Mouse (Mus musculus) myocyte (in vitro differentiated cells): Measurements from ENCODE around the gene Vwa5b1.

ENCODE experiments used
- MYOG ChIP-seq, 3 experiments: IDR thresholded peaks; one replicate each; pipeline ENCODE4 v1.6.1; 2011; ENCODE audit warnings: control low read depth in 2 of 3, low read depth in 2 of 3, mild to moderate bottlenecking in 2 of 3; ENCODE audit not compliant: insufficient read length in 2 of 3, control insufficient read depth in 1 of 3, insufficient read depth in 1 of 3
- TCF3 ChIP-seq: IDR thresholded peaks from one replicate; pipeline ENCODE4 v1.6.1; 2011; ENCODE audit warnings: low read depth, control low read depth; ENCODE audit not compliant: insufficient read length

- TF ChIP-seq MYOG (IDR thresholded peaks at IDR 0.05; ENCODE audit: control insufficient read depth in 1 of 3, insufficient read depth in 1 of 3, insufficient read length in 2 of 3, low read depth in 2 of 3) (no peak), TCF3 (no peak)
These were observed 59.0 kb downstream of the Vwa5b1 start for GRCm38 (mm10) chr4:138576661-138577060.
